Mouse (Mus musculus) splenic B cell, adult 2 months (primary cell): Measurements from ENCODE around the gene Lrrc25.
A peak's percentile ranks its signal among the peaks of the same experiment; 100 is the strongest.

ENCODE experiments used
- DNase-seq: peaks from one replicate; pipeline ENCODE4 v3.0.0-alpha.2; 2011; ENCODE audit warnings: low read depth, low spot score
- H3K27me3 ChIP-seq: 2 replicates; pipeline ENCODE4 v1.6.1; 2012; ENCODE audit warnings: mild to moderate bottlenecking, low read length, moderate library complexity, mixed read lengths; ENCODE audit not compliant: control insufficient read depth, poor library complexity, insufficient read depth, severe bottlenecking
- H3K36me3 ChIP-seq: 2 replicates; pipeline ENCODE4 v1.6.1; 2012; ENCODE audit warnings: mild to moderate bottlenecking, low read length, moderate library complexity, mixed read lengths; ENCODE audit not compliant: control insufficient read depth, poor library complexity, insufficient read depth, severe bottlenecking

Lrrc25 gene

GRCm38 (mm10) chr8:70658897-70659603 is 43.1 kb downstream of the Lrrc25 start:
- Histone ChIP-seq H3K36me3 (no peaks in the 10 kb centered on the region), H3K27me3 (no peaks in the 10 kb centered on the region)
- DNase-seq: no peak

- H3K27me3 ChIP-seq: no peaks in the 10 kb centered on the region
- no peaks in the 10 kb centered on the region for H3K36me3 ChIP-seq
- DNase-seq: peak; percentile 79
Measured at GRCm38 (mm10) chr8:70659604-70660272, 43.8 kb downstream of the Lrrc25 start.

DNA sequence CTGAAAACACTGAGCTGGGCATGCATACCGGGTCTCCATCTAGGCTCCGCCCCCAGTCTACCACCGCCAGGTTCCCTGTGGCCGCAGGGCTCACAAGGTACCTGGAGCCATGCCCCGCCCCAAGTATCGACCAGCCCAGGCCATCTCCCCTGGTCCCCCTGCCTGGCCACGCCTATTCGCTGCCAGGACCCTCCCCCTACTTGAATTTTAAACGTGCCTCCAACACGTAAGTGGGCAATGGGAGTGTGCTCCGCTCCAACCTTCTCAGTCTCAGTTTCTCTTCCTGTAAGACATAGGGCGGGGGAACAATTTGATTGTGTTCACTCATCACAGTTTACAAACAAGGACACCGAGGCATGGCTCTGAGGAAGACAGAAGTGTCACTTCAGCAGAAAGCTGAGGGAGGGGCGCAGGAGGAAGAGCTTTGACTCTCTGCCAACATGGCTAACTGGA is 44.3 kb downstream of the Lrrc25 start, which contains the start of gene Pgpep1:
Gene Pgpep1 (minus strand): TSS at position 116 of the 453 bp plus-strand sequence.
- no peaks in the 10 kb centered on the region for H3K27me3 ChIP-seq
- H3K36me3 ChIP-seq: no peaks in the 10 kb centered on the region
- peak; percentile 49 for DNase-seq

DNA sequence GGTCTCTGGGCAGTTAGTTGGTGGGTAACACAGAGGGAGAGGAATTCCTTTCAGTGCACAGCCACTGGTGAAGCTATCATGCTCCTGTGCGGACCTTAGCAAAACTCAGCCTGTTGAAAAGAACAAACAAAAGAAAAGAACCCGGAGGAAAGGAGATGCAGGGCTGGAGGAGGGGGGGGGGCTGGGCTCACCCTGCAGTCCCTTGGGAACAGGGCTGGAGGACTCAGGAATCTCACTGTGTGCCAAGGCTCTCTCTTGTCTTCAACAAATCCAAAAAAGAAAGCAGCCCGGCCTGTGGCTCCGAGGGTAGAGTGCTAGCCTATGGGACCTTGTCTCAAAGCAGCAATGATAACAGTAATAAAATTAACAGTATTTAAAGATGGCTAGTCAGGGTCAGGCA is 47.7 kb downstream of the Lrrc25 start:
- H3K27me3 ChIP-seq: no peaks in the 10 kb centered on the region
- no peak for DNase-seq
- H3K36me3 ChIP-seq: no peaks in the 10 kb centered on the region

GRCm38 (mm10) chr8:70664631-70665030 is 48.7 kb downstream of the Lrrc25 start:
- Histone ChIP-seq H3K27me3 (no peaks in the 10 kb centered on the region), H3K36me3 (no peaks in the 10 kb centered on the region)
- DNase-seq: no peak

- Histone ChIP-seq H3K36me3 (no peaks in the 10 kb centered on the region), H3K27me3 (no peaks in the 10 kb centered on the region)
- DNase-seq: no peak
Measured at GRCm38 (mm10) chr8:70665599-70665998, 49.6 kb downstream of the Lrrc25 start.

DNA sequence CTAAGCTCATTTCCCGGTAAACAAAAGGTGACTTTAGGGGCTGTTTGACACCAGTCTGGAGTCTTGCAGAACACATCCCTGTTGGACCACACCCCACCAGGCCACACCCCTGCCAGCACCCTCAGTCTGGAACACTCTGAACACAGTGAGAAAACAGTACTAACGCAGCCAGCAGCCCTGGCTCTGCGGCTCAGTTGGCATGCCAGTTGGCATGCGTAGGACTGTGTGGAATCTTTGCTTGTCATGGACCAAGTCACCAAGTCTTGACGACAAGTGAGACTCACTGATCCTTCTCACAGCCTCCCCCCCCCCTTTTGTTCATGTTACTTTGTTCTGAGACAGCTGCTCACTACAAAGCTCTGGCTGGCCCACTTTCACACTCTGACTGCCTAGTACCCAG is 51.1 kb downstream of the Lrrc25 start:
- no peak for DNase-seq
- no peaks in the 10 kb centered on the region for H3K36me3 ChIP-seq
- no peaks in the 10 kb centered on the region for H3K27me3 ChIP-seq
